Mouse (Mus musculus): ENCODE data around the gene Nfyb.

GRCm38 (mm10) chr10:82805111-82805510 is 41.2 kb upstream of the Nfyb start:
- TF ChIP-seq CTCF (IDR thresholded peaks at IDR 0.05; ENCODE audit: extremely low read depth, insufficient read depth, low read length) (no peak), POLR2A (IDR thresholded peaks at IDR 0.05; ENCODE audit: extremely low read depth, insufficient read depth, low read length) (no peak)
